ENCODE assay signal across 16 mouse cellular contexts in genomic region chr2:89287914-89288313, GRCm38 (mm10).
"Had no signal": no experiment of that assay in that cellular context is flagged by ENCODE, and none has a peak within 500 bp of the region (broad histone marks: within the 10 kb centered on the region; RNA-seq: fewer than 3 reads in every experiment).

Gene Olfr1229, minus strand, starts transcription at chr2:89288014.

- DNase-seq: heart, postnatal 10 days; heart, postnatal 14 days; heart, postnatal 36 days; heart, postnatal 4 days; kidney, adult 11 months; kidney, adult 18-20 months; kidney, adult 2 months; kidney, adult 8-10 months; kidney, adult 9 months; kidney, postnatal 10 days; kidney, postnatal 14 days; kidney, postnatal 25 days; kidney, postnatal 36 days; kidney, postnatal 4 days; layer of hippocampus, adult 9-11 months; layer of hippocampus, postnatal 36 days had no signal
